22 mouse cellular contexts compared by ENCODE assay signal in the genomic region with DNA sequence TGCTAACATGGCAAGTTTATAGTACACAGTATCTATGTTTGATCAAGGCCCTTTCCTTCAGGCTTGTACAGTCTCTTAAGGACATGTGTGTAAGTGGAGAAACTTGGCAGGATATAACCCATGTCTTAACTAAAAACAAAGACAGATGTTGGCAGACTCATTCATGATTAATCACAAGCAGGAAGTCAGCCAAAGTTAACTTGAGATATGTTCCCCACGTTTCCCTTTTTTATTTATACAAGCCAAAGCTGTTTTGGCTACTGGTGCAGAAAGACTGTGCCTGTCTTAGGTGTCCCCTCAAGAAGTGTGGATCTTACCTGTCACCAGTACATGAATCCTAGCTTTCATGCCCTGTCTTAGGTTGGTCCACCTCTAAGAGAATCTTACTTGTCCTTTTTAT.
"Had no signal": no experiment of that assay in that cellular context is flagged by ENCODE, and none has a peak within 500 bp of the region (broad histone marks: within the 10 kb centered on the region; RNA-seq: fewer than 3 reads in every experiment).

No protein-coding gene starts in this region.

- H3K27ac ChIP-seq: left cerebral cortex, adult 2 months; limb, embryonic 12.5 days; liver, embryonic 12.5 days; liver, embryonic 15.5 days; midbrain, embryonic 12.5 days; midbrain, embryonic 15.5 days; neural tube, embryonic 12.5 days; neural tube, embryonic 15.5 days; stomach, postnatal 0 days had no signal

- H3K36me3 ChIP-seq: limb, embryonic 12.5 days; liver, embryonic 12.5 days; liver, embryonic 15.5 days; midbrain, embryonic 12.5 days; midbrain, embryonic 15.5 days; neural tube, embryonic 12.5 days; neural tube, embryonic 15.5 days had no signal

- H3K27me3 ChIP-seq: limb, embryonic 12.5 days; liver, embryonic 12.5 days; liver, embryonic 15.5 days; midbrain, embryonic 12.5 days; midbrain, embryonic 15.5 days; neural tube, embryonic 12.5 days; neural tube, embryonic 15.5 days had no signal

- H3K4me1 ChIP-seq: limb, embryonic 12.5 days; liver, embryonic 12.5 days; liver, embryonic 15.5 days; midbrain, embryonic 12.5 days; midbrain, embryonic 15.5 days; neural tube, embryonic 12.5 days; neural tube, embryonic 15.5 days had no signal

- H3K9ac ChIP-seq: limb, embryonic 12.5 days; liver, embryonic 12.5 days; liver, embryonic 15.5 days; midbrain, embryonic 12.5 days; midbrain, embryonic 15.5 days; neural tube, embryonic 12.5 days; neural tube, embryonic 15.5 days had no signal

- DNase-seq: kidney, adult 18-20 months; kidney, adult 9 months; kidney, postnatal 36 days; layer of hippocampus, postnatal 36 days; liver; lung, adult 18-20 months; lung, postnatal 10 days; lung, postnatal 36 days; right cerebral cortex, adult 18-20 months; right cerebral cortex, postnatal 14 days; right cerebral cortex, postnatal 4 days; thymus, adult 2 months; thymus, postnatal 25 days had no signal

- H3K9me3 ChIP-seq: liver, embryonic 12.5 days; midbrain, embryonic 12.5 days; midbrain, embryonic 15.5 days; neural tube, embryonic 12.5 days had no signal

- ATAC-seq: liver, embryonic 12.5 days; midbrain, embryonic 15.5 days had no signal

- H3K4me2 ChIP-seq: limb, embryonic 12.5 days; liver, embryonic 12.5 days; liver, embryonic 15.5 days; midbrain, embryonic 12.5 days; midbrain, embryonic 15.5 days; neural tube, embryonic 12.5 days; neural tube, embryonic 15.5 days had no signal

- H3K4me3 ChIP-seq: left cerebral cortex, adult 2 months; limb, embryonic 12.5 days; liver, embryonic 12.5 days; liver, embryonic 15.5 days; midbrain, embryonic 12.5 days; midbrain, embryonic 15.5 days; neural tube, embryonic 12.5 days; neural tube, embryonic 15.5 days had no signal
